Mouse (Mus musculus): ENCODE measurements around the gene Sept9. TPM values are rescaled to one million over a fixed set of nuclear protein-coding genes. Genes with fewer than 3 reads are reported as not detected.
A peak's percentile ranks its signal among the peaks of the same experiment; 100 is the strongest.

The Sept9 gene
- polyA plus RNA-seq, 1 experiment from 2014 or later: 40.8 TPM

GRCm38 (mm10) chr11:117182808-117183207 is 16.7 kb upstream of the Sept9 start:
- H3K27ac ChIP-seq (ENCODE audit: low read length): no peak overlapping the region
- no peak overlapping the region for H3K4me3 ChIP-seq (ENCODE audit: low read depth, low read length)
- peaks cover 3% of the 10 kb centered on the region; the same call in 1 of the 2 replicates for H3K27me3 ChIP-seq (ENCODE audit: control insufficient read depth, insufficient read depth, low read depth, low read length)
- WGBS (ENCODE audit: insufficient replicate concordance): 61% methylated on average over 3 of the region's 3 CpGs
- no peaks in the 10 kb centered on the region for H3K36me3 ChIP-seq (ENCODE audit: control insufficient read depth, insufficient read depth)
- H3K9me3 ChIP-seq (replicated peaks; ENCODE audit: control insufficient read depth, low read length): 0 out of 2 replicates have a peak, but pooled peaks cover 3% of the 10 kb centered on the region
- H3K4me1 ChIP-seq (ENCODE audit: control insufficient read depth, low read depth, low read length): no peaks in the 10 kb centered on the region; the same call in 1 of the 2 replicates
- no peak for ATAC-seq (ENCODE audit: low read depth)
- H3K4me2 ChIP-seq (ENCODE audit: low read depth, low read length): no peak overlapping the region
- H3K9ac ChIP-seq (ENCODE audit: low read depth, low read length): no peak overlapping the region

- Histone ChIP-seq H3K4me3 (ENCODE audit: low read depth, low read length) (no peak overlapping the region), H3K27me3 (ENCODE audit: control insufficient read depth, insufficient read depth, low read depth, low read length) (peaks cover 3% of the 10 kb centered on the region; the same call in 1 of the 2 replicates), H3K4me2 (ENCODE audit: low read depth, low read length) (no peak overlapping the region), H3K4me1 (ENCODE audit: control insufficient read depth, low read depth, low read length) (no peaks in the 10 kb centered on the region), H3K9me3 (replicated peaks; ENCODE audit: control insufficient read depth, low read length) (0 out of 2 replicates have a peak, but pooled peaks cover 3% of the 10 kb centered on the region), H3K9ac (ENCODE audit: low read depth, low read length) (no peak overlapping the region), H3K27ac (ENCODE audit: low read length) (no peak overlapping the region), H3K36me3 (ENCODE audit: control insufficient read depth, insufficient read depth) (no peaks in the 10 kb centered on the region)
- 64% methylated on average over 3 of the region's 3 CpGs for WGBS (ENCODE audit: insufficient replicate concordance)
- no peak for ATAC-seq (ENCODE audit: low read depth)
Observed at GRCm38 (mm10) chr11:117183299-117183698, 16.2 kb upstream of the Sept9 start.

- no peak overlapping the region for H3K4me3 ChIP-seq (ENCODE audit: low read depth, low read length)
- 67% methylated on average over 5 of the region's 5 CpGs for WGBS (ENCODE audit: insufficient replicate concordance)
- H3K36me3 ChIP-seq (ENCODE audit: control insufficient read depth, insufficient read depth): no peaks in the 10 kb centered on the region
- H3K27me3 ChIP-seq (ENCODE audit: control insufficient read depth, insufficient read depth, low read depth, low read length): peaks cover 3% of the 10 kb centered on the region; the same call in 1 of the 2 replicates
- ATAC-seq (ENCODE audit: low read depth): no peak
- H3K9ac ChIP-seq (ENCODE audit: low read depth, low read length): no peak overlapping the region
- H3K27ac ChIP-seq (ENCODE audit: low read length): no peak overlapping the region
- no peak overlapping the region for H3K4me2 ChIP-seq (ENCODE audit: low read depth, low read length)
- H3K4me1 ChIP-seq (ENCODE audit: control insufficient read depth, low read depth, low read length): no peaks in the 10 kb centered on the region
- H3K9me3 ChIP-seq (replicated peaks; ENCODE audit: control insufficient read depth, low read length): 0 out of 2 replicates have a peak, but pooled peaks cover 3% of the 10 kb centered on the region
Observed at GRCm38 (mm10) chr11:117183841-117184240, 15.6 kb upstream of the Sept9 start.

- no peak overlapping the region for H3K4me2 ChIP-seq (ENCODE audit: low read depth, low read length)
- no peak overlapping the region for H3K4me3 ChIP-seq (ENCODE audit: low read depth, low read length)
- 45% methylated on average over 21 of the region's 21 CpGs for WGBS (ENCODE audit: insufficient replicate concordance)
- H3K4me1 ChIP-seq (ENCODE audit: control insufficient read depth, low read depth, low read length): no peaks in the 10 kb centered on the region
- ATAC-seq (ENCODE audit: low read depth): no peak
- H3K27me3 ChIP-seq (ENCODE audit: control insufficient read depth, insufficient read depth, low read depth, low read length): peaks cover 3% of the 10 kb centered on the region; the same call in 1 of the 2 replicates
- no peaks in the 10 kb centered on the region for H3K36me3 ChIP-seq (ENCODE audit: control insufficient read depth, insufficient read depth)
- H3K9ac ChIP-seq (ENCODE audit: low read depth, low read length): no peak overlapping the region
- no peak overlapping the region for H3K27ac ChIP-seq (ENCODE audit: low read length)
- 0 out of 2 replicates have a peak, but pooled peaks cover under 1% of the 10 kb centered on the region for H3K9me3 ChIP-seq (replicated peaks; ENCODE audit: control insufficient read depth, low read length)
Observed at GRCm38 (mm10) chr11:117185076-117185933, 14.2 kb upstream of the Sept9 start.

GRCm38 (mm10) chr11:117191524-117191923 is 7.9 kb upstream of the Sept9 start:
- ATAC-seq (ENCODE audit: low read depth): no peak
- H3K4me1 ChIP-seq (ENCODE audit: control insufficient read depth, low read depth, low read length): no peaks in the 10 kb centered on the region
- H3K4me3 ChIP-seq (ENCODE audit: low read depth, low read length): no peak overlapping the region
- H3K27me3 ChIP-seq (ENCODE audit: control insufficient read depth, insufficient read depth, low read depth, low read length): no peaks in the 10 kb centered on the region
- no peak overlapping the region for H3K9ac ChIP-seq (ENCODE audit: low read depth, low read length)
- no peaks in the 10 kb centered on the region for H3K9me3 ChIP-seq (replicated peaks; ENCODE audit: control insufficient read depth, low read length)
- H3K36me3 ChIP-seq (ENCODE audit: control insufficient read depth, insufficient read depth): no peaks in the 10 kb centered on the region
- WGBS (ENCODE audit: insufficient replicate concordance): 47% methylated on average over 5 of the region's 5 CpGs
- no peak overlapping the region for H3K27ac ChIP-seq (ENCODE audit: low read length)
- H3K4me2 ChIP-seq (ENCODE audit: low read depth, low read length): no peak overlapping the region

- Histone ChIP-seq H3K36me3 (ENCODE audit: control insufficient read depth, insufficient read depth) (no peaks in the 10 kb centered on the region), H3K4me2 (ENCODE audit: low read depth, low read length) (no peak overlapping the region), H3K27ac (ENCODE audit: low read length) (no peak overlapping the region), H3K27me3 (ENCODE audit: control insufficient read depth, insufficient read depth, low read depth, low read length) (peaks cover 10% of the 10 kb centered on the region), H3K4me3 (ENCODE audit: low read depth, low read length) (no peak overlapping the region), H3K9ac (ENCODE audit: low read depth, low read length) (no peak overlapping the region), H3K4me1 (ENCODE audit: control insufficient read depth, low read depth, low read length) (no peaks in the 10 kb centered on the region), H3K9me3 (replicated peaks; ENCODE audit: control insufficient read depth, low read length) (no peaks in the 10 kb centered on the region)
- peak; percentile 72 for ATAC-seq (ENCODE audit: low read depth)
- 53% methylated on average over 11 of the region's 11 CpGs for WGBS (ENCODE audit: insufficient replicate concordance)
Observed at GRCm38 (mm10) chr11:117194475-117194937, 5.0 kb upstream of the Sept9 start.

GRCm38 (mm10) chr11:117195616-117196015 is 3.8 kb upstream of the Sept9 start:
- Histone ChIP-seq H3K4me2 (ENCODE audit: low read depth, low read length) (no peak overlapping the region), H3K9me3 (replicated peaks; ENCODE audit: control insufficient read depth, low read length) (no peaks in the 10 kb centered on the region), H3K4me1 (ENCODE audit: control insufficient read depth, low read depth, low read length) (no peaks in the 10 kb centered on the region; the same call in 1 of the 2 replicates), H3K36me3 (ENCODE audit: control insufficient read depth, insufficient read depth) (no peaks in the 10 kb centered on the region), H3K9ac (ENCODE audit: low read depth, low read length) (no peak overlapping the region), H3K4me3 (ENCODE audit: low read depth, low read length) (no peak overlapping the region), H3K27me3 (ENCODE audit: control insufficient read depth, insufficient read depth, low read depth, low read length) (peaks cover 18% of the 10 kb centered on the region), H3K27ac (ENCODE audit: low read length) (no peak overlapping the region)
- no peak for ATAC-seq (ENCODE audit: low read depth)
- 70% methylated on average over 6 of the region's 6 CpGs for WGBS (ENCODE audit: insufficient replicate concordance)

- Histone ChIP-seq H3K4me1 (ENCODE audit: control insufficient read depth, low read depth, low read length) (peaks cover 7% of the 10 kb centered on the region), H3K9ac (ENCODE audit: low read depth, low read length) (no peak overlapping the region), H3K27ac (ENCODE audit: low read length) (no peak overlapping the region), H3K27me3 (ENCODE audit: control insufficient read depth, insufficient read depth, low read depth, low read length) (peaks cover 23% of the 10 kb centered on the region), H3K4me2 (ENCODE audit: low read depth, low read length) (no peak overlapping the region), H3K9me3 (replicated peaks; ENCODE audit: control insufficient read depth, low read length) (no peaks in the 10 kb centered on the region), H3K4me3 (ENCODE audit: low read depth, low read length) (no peak overlapping the region), H3K36me3 (ENCODE audit: control insufficient read depth, insufficient read depth) (no peaks in the 10 kb centered on the region)
- no peak for ATAC-seq (ENCODE audit: low read depth)
- WGBS (ENCODE audit: insufficient replicate concordance): 25% methylated on average over 7 of the region's 7 CpGs
Observed at GRCm38 (mm10) chr11:117196681-117197080, 2.8 kb upstream of the Sept9 start.

GRCm38 (mm10) chr11:117198122-117198521 is 1.3 kb upstream of the Sept9 start:
- no peak overlapping the region for H3K27ac ChIP-seq (ENCODE audit: low read length)
- no peak for ATAC-seq (ENCODE audit: low read depth)
- no peak overlapping the region for H3K4me3 ChIP-seq (ENCODE audit: low read depth, low read length)
- H3K4me1 ChIP-seq (ENCODE audit: control insufficient read depth, low read depth, low read length): peaks cover 11% of the 10 kb centered on the region
- H3K36me3 ChIP-seq (ENCODE audit: control insufficient read depth, insufficient read depth): no peaks in the 10 kb centered on the region
- H3K9me3 ChIP-seq (replicated peaks; ENCODE audit: control insufficient read depth, low read length): no peaks in the 10 kb centered on the region
- WGBS (ENCODE audit: insufficient replicate concordance): 65% methylated on average over 5 of the region's 5 CpGs
- H3K4me2 ChIP-seq (ENCODE audit: low read depth, low read length): no peak overlapping the region
- peaks cover 23% of the 10 kb centered on the region for H3K27me3 ChIP-seq (ENCODE audit: control insufficient read depth, insufficient read depth, low read depth, low read length)
- H3K9ac ChIP-seq (ENCODE audit: low read depth, low read length): no peak overlapping the region

Data from liver, embryonic 16.5 days (tissue).